Mouse (Mus musculus) thymus, postnatal 36 days (tissue): ENCODE data around the gene Rnf217.

Source experiments
- DNase-seq, 2 experiments: peaks; one replicate each; pipeline ENCODE4 v3.0.0; 2022; ENCODE audit warnings: mixed read lengths in 2 of 2

The Rnf217 gene

GRCm38 (mm10) chr10:31551850-31552249 is 57.1 kb downstream of the Rnf217 start:
- no peak for DNase-seq

DNA sequence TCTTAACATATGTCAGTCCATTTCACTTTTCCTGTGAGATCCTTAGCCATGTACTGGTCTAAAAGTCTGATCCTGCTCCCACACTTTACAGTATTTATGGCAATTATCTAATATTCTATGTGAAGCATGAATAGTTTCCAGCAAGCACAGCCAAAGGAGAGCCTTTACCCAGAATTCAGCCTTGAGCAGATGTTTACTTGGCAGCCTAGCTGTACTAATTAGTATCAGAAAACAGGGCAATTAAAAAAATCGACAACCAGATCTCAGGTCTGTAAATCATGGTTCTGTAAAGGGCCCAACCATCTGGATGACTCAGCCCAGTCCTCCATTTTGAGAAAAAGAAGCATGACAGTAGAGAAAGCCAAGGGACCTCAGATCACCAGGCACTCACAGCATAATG is 57.6 kb downstream of the Rnf217 start:
- no peak for DNase-seq

GRCm38 (mm10) chr10:31547156-31547555 is 61.8 kb downstream of the Rnf217 start:
- no peak for DNase-seq

DNA sequence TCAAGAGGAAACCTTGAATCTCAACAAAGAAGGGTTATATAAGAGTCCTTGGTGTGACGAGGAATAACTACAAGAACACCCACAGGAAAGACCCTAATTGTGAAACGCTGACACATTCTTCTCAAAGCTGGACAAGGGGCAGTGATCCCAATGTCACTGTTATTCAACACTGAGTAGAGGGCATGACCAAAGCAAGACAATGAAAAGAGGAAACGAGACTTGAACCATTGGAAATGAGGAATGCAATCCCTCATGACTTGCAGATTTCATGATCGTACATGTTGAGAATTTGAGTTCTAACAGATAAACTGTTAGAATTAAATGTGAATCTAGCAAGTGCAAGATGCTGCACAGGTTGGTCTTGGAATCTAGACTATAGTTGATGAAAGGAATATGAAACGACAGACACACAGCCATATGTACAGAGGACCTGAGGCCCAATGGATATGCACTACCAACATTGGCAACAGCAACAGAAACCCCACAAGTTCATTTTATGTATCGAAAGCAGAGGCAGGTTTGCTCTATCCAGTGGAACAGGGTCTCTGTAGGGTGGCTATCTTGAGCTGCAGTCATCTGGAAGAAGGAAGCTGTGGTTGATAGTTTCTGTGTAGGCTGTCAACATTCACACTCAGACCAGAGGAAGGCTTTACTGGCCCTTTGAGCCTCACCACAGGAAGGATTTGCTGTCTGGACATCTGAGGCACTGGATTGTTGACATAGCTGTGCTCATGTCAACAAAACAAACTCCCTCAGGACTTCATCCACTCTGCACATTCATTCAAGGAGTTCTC is 64.6 kb downstream of the Rnf217 start:
- no peak for DNase-seq

DNA sequence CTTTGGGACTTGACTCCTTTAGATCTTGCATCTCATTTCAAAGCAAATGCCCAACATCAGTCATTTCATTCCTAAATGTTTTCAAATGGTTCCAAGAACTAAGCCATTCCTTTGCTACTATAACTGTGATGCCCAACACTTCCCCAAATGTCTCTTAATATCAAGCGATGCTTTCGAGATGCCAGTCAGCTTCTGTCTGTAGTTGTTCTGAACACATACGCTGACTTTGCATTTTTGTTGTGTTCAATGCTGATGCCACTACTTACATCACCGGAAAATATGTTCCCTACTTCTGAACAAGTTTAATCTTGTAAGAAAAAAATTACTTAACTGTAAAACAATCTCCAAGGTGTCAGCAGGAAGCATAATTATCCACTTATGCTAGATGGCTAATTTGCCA is 68.5 kb downstream of the Rnf217 start:
- DNase-seq: no peak

DNA sequence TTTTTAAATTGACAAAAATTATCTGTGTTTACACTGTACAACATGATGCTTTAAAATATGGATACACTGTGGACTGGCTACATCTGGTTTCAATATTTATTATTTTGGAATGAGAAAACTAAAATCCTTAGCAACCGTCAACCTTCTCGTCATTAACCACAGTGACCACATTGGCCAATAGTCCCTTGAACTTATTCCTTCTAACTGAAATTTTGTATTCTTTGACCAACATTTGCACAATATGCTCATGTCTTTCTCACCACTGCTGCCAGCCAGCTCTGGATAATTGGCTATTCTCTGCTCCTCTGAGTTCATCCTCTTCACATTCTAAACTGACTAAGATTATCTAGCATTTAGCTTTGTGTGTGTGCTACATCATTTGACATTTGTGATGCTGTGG is 69.6 kb downstream of the Rnf217 start:
- DNase-seq: no peak

DNA sequence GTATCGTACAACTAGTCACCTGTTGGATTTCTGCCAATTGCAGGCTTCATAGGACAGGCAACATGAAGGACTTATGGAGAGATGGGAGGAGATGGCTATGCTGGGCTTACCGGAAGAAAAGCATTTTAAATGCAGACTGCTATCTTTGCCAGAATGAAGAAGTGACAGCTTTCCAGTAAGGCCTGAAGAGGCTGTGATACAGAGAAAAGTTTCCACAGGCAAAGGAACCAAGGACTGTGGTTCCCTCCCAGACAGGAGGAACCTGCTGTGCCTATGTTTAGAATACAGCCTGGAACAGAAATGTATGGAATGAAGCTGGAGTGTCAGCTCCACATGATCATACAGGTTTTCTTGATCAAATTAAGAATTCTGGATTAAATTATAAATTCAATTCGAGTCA is 70.3 kb downstream of the Rnf217 start:
- no peak for DNase-seq

DNA sequence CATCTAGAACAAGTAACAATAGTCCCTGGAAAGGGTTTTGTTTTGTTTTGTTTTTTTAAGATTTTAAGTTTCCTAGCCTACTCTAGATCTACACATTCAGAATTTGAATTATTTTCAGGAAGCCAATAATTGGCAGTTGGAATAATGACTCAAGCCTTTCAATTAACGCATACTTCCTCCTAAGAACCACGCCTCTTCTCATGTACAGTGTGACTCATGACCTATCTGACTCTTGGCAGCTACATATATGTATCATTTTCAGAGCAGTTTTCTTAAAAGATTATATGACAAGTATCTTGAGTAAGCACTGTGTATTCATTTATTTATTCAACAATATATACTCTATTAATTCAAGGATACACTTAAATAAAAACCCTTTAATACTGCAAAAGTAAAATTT is 70.7 kb downstream of the Rnf217 start:
- DNase-seq: no peak

GRCm38 (mm10) chr10:31537213-31537612 is 71.8 kb downstream of the Rnf217 start:
- no peak for DNase-seq

GRCm38 (mm10) chr10:31535046-31535445 is 73.9 kb downstream of the Rnf217 start:
- no peak for DNase-seq

- DNase-seq: no peak
These were observed 75.6 kb downstream of the Rnf217 start for GRCm38 (mm10) chr10:31533270-31533826.

DNA sequence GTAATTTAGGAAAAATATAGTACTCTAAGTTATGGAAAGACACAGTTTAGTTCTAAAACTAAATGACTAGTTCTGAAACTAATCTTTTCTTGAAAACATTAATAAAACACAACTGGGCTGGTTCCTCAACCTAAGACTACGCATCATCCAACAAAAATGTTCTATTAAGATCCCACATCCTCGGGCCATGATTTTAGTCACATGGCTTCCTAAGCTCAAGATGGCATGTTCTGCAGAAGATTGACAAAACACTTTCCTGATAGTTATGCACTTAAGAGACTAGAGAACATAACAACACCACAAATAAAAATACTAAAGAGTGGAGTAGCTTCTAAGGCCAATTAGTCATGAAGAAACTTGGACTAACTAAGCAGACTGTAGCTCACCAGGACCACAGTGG is 76.2 kb downstream of the Rnf217 start:
- DNase-seq: no peak

GRCm38 (mm10) chr10:31528297-31528984 is 80.5 kb downstream of the Rnf217 start:
- no peak for DNase-seq

DNA sequence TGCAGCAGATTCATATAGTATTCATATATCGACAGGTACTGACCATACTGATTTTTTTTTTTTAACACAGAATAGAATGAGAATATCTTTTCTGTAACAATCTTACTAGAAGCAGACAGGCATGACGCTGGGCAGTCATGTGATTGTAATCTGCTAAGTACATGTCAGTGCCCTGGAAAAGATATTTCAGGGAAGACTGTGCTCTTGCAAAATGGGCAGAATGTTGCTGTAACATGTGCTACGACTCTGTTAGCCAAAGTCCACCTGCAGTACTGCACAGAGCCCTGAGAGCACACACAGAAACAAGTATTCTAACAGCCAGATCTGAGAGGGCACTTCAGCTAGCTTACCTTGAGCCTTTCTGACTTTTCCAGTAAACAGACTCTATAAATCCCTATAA is 83.3 kb downstream of the Rnf217 start:
- no peak for DNase-seq

DNA sequence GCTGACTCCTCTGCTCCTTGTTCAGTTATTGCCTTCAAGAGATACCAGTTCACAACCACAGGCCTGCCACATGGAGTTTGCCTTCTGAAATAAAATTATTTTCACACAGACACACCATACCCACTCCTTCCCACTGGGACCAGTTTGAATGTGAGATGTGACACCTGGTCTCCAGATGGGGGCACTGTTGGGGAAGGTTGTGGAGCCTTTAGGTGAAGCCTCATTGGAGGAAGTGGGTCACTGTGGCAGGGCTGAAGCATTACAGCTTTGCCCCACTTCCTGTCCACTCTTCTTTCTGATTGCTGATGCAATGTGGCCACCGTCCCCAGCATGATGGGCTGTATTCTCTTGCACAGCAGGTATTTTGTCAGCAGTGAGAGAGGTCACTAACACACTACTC is 89.6 kb downstream of the Rnf217 start:
- DNase-seq: no peak

DNA sequence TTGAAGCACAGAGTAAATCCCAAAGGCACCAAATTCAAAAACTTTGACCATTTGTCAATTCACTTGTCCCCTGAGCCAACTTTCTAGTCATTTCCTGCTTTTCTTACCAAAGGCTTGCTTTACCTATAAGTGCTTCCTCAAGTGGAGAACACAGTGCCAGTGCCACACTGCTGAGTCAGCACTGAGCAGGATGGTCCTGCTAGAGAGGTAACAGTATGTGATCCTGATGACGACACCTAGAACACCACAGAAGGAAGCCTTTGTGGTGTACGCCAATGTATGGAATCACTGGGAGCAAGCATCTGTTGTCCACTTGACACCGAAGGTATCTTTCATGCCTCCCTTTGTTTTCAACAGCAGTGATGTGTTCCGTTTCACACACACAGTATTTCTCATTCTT is 90.8 kb downstream of the Rnf217 start:
- no peak for DNase-seq

DNA sequence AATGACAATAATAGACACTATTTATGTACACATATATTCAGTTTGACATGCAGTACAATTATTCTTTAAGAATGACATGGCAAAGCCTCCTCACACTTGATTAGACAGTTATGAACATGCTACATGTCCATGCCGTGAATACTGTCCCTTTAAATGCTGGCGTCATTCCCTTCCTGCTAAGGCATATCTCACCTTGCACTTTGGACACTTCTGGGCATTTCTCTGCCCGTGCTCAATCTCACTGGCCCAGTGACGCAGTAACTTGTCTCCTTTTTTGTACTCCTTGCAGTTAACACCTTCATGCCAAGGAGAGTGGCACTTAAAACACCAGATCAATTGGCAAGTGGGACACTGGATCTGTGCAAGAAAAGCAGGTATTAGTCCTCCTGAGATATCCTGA is 91.8 kb downstream of the Rnf217 start:
- DNase-seq: no peak

GRCm38 (mm10) chr10:31515897-31516296 is 93.1 kb downstream of the Rnf217 start:
- no peak for DNase-seq

DNA sequence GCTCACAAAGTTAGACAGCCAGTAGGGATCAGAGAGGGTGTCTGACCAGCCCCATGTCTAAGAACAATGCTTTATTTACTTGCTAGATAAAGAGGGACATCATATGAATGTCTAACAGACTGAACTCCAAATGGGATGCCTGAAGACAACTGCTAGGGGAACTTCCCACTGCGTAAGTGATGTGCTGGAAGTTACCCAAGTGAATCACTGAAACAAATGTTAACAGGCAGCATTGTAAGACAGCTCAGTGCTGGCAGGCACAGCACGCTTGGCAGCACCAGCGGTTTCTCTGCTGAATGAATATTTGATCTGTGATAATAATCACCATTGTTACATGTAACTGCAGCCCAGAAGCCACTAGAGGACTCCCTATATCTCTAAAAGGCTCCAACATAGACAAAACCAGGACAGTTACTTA is 104.8 kb downstream of the Rnf217 start:
- DNase-seq: no peak

- no peak for DNase-seq
These were observed 105.3 kb downstream of the Rnf217 start for GRCm38 (mm10) chr10:31503542-31504133.

DNA sequence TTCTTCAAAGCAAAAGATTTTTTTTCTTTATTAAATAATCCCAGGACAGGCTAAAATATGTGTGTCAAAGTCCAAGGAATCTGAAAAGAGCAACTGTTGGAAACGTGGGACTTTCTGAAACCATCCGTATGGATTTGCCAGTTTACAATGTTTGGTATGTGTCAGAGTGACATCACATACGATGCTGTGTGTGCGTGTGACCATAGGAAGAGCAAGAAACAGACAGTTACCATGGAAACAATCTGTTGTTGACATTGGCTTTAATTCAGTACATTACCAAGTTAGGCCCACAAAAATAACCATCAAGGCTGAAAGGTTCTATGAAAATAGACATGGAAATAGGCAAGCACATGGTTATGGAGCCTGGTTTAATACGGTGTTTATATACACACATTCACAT is 107.3 kb downstream of the Rnf217 start:
- no peak for DNase-seq

DNA sequence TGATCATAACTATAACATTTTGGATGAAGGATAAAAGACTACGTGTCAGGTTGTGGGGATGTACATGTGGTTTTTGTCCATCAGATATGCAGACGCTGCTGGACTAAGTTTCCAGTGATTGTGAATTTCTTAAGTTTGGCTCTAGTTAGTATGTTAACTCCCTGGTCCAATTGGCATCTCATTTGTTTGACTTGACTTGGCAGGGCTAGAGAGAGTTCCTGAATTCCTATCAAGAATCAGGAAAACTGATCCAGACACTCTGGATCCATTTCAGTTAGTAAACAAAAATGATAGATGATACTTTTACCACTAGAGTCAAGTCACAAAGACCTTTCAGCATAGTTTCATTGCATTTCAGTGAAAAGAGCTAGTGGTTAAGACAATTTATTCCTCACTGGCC is 112.1 kb downstream of the Rnf217 start:
- no peak for DNase-seq

DNA sequence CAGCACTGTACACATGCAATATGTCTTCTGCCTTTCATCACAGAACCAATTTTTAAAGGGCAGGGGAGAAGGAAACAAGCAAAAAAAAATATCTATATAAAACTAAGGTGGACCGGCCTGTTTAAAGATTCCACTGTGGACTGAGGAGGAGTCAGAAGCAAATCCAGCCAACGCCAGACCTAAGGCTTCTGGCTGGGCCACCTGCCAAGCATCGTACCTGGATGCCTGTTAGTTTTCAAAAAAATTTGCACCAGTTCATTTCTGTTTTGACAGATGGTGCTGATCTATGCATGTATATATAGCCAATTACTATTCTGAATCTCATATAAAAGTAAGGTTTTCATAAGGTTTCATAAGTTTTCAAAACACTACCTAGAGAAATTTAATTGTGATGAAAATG is 113.2 kb downstream of the Rnf217 start:
- no peak for DNase-seq

DNA sequence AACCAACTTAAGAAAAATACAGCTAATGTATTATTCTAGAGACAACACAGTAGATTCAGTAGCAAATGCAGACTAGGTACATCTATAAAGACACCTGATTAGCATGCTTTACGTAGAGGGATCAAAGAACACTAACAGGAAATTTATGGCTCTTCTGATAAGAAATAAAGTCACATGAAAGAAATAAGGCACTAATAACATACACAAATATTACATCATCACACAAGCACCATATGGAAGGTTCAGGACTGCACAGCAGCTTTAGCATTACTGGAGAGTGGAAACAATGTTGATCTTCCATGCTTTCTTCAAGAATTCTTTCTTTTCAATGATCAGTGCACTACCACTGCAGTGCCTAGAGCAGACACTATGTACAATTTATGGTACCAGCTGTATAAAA is 114.7 kb downstream of the Rnf217 start:
- DNase-seq: no peak
